ENCODE assay signal across 9 mouse cellular contexts in the genomic region with DNA sequence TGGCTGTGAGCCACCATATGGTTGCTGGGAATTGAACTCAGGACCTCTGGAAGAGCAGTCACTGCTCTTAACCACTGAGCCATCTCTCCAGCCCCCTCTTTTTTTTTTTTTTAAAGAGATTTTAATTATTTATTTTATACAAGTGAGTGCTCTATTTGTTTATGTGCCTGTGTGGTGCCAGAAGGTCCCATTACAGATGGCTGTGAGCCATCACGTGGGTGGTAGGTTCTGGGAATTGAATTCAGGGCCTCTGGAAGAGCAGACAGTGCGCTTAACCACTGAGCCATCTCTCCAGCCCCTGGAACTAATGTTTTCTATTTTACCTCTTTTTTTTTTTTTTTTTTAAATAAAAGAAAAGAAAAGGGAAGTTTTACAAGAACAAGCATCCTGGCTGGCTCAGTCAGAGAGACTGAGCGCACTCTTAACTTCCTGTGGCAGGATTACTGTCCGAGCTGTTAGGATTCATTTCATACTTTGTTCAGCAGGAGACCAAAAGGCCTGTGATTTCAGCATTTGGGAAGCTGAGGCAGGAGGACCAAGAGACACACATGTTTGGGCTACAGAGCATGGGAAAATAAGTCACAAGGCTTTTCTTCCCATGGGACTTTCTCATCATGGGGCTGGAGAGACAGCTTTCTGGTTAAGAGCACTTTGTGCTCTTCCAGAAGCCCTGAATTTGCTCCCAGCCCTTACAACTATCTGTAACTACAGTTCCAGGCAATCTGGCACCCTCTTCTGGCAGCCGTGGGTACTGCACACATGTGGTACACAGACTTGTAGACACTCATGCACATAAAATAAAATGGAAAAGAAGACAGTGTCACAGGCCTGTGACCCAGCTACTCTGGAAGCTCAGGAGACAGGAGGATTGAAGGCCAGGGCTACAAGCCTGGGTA. TPM values are rescaled to one million over a fixed set of nuclear protein-coding genes. Genes with fewer than 3 reads are reported as not detected.
DNase-seq lines count a peak whose midpoint lies in the region; TF ChIP-seq lines count a peak whose summit lies in the region.
"Had no signal": no experiment of that assay in that cellular context is flagged by ENCODE, and none has a peak within 500 bp of the region (broad histone marks: within the 10 kb centered on the region; RNA-seq: fewer than 3 reads in every experiment).

No protein-coding gene starts in this region.

- no peak overlapping the region for H3K27ac ChIP-seq in layer of hippocampus, adult 2 months
- H3K27ac ChIP-seq in macrophage = peak overlapping the region; percentile 74

- H3K4me3 ChIP-seq in layer of hippocampus, adult 2 months = no peak overlapping the region
- H3K4me3 ChIP-seq in macrophage (ENCODE audit: inconsistent target) = no peak overlapping the region
- H3K4me3 ChIP-seq: megakaryocyte, embryonic 14.5 days had no signal

- H3K36me3 ChIP-seq in macrophage (ENCODE audit: inconsistent target) = no peaks in the 10 kb centered on the region

- peak; percentile 72 for TF ChIP-seq CTCF in layer of hippocampus, adult 2 months (conservative IDR thresholded peaks at IDR 0.05)

- H3K79me2 ChIP-seq in macrophage (ENCODE audit: inconsistent target) = no peaks in the 10 kb centered on the region

- WGBS in macrophage (ENCODE audit: missing documents) = 34% methylated on average over 5 of the region's 5 CpGs

- DNase-seq in embryo, embryonic 10 days (ENCODE audit: low spot score) = peak; percentile 47
- DNase-seq in embryo, embryonic 11 days = no peak
- DNase-seq in layer of hippocampus, adult 2 months (ENCODE audit: low spot score in 2 of 2) = no peak
- DNase-seq in layer of hippocampus, adult 9-11 months = no peak
- DNase-seq in ES-CJ7 (ENCODE audit: low read depth, low spot score) = peak; percentile 95
- DNase-seq in urinary bladder, postnatal 4 days (ENCODE audit: low spot score in 2 of 2) = no peak
- DNase-seq in layer of hippocampus, postnatal 14 days (ENCODE audit: low spot score in 2 of 2) = no peak

RNA-seq across cellular contexts. Expression of a gene that starts 9.7 kb away (rescaled TPM):
- total RNA-seq in layer of hippocampus, adult 2 months (2021) = 100 to 1,000 TPM; 417 to 440 TPM
- 100 to 1,000 TPM in 13 of 26 experiments, 10 to 100 TPM in 13; 53.7 to 185 (median 99.5) TPM for total RNA-seq in macrophage (2018; cell fraction: chromatin; rRNA removed)
- total RNA-seq in macrophage (2018; cell fraction: cytosol; rRNA removed) = 100 to 1,000 TPM; 161 to 213 (median 185) TPM
- 100 to 1,000 TPM in 5 of 26 experiments, 10 to 100 TPM in 21; 59.6 to 160 (median 91.9) TPM for total RNA-seq in macrophage (2018; cell fraction: nucleus; rRNA removed)
- 130 to 281 TPM (median 182 TPM) in 3 replicates for polyA plus RNA-seq in macrophage (2018)
- 100 to 1,000 TPM; 287 to 295 TPM for total RNA-seq in layer of hippocampus, postnatal 14 days (2021)

RNA-seq across cellular contexts. Expression of a gene that starts 18.7 kb away (rescaled TPM):
- total RNA-seq in layer of hippocampus, adult 2 months (2021) = 1 to 10 TPM; 1.3 to 2.1 TPM
- 100 to 1,000 TPM in 2 of 26 experiments, 10 to 100 TPM in 24; 14.8 to 119 (median 60.6) TPM for total RNA-seq in macrophage (2018; cell fraction: chromatin; rRNA removed)
- 10 to 100 TPM; 15.6 to 40.0 (median 25.6) TPM for total RNA-seq in macrophage (2018; cell fraction: cytosol; rRNA removed)
- 10 to 100 TPM; 11.9 to 57.1 (median 36.5) TPM for total RNA-seq in macrophage (2018; cell fraction: nucleus; rRNA removed)
- 10.9 to 18.9 TPM (median 16.8 TPM) in 3 replicates for polyA plus RNA-seq in macrophage (2018)
- 1 to 10 TPM; 1.3 to 2.1 TPM for total RNA-seq in layer of hippocampus, postnatal 14 days (2021)

RNA-seq across cellular contexts. Expression of a gene that starts 30.5 kb away (rescaled TPM):
- 1 to 10 TPM; 4.6 to 7.2 TPM for total RNA-seq in layer of hippocampus, adult 2 months (2021)
- 10 to 100 TPM in 11 of 26 experiments, 1 to 10 TPM in 15; 1.1 to 35.8 (median 9.0) TPM for total RNA-seq in macrophage (2018; cell fraction: chromatin; rRNA removed)
- total RNA-seq in macrophage (2018; cell fraction: cytosol; rRNA removed) = 10 to 100 TPM in 13 of 26 experiments, 1 to 10 TPM in 13; 3.1 to 35.0 (median 9.6) TPM
- total RNA-seq in macrophage (2018; cell fraction: nucleus; rRNA removed) = 10 to 100 TPM in 10 of 26 experiments, 1 to 10 TPM in 16; 1.6 to 45.0 (median 8.9) TPM
- polyA plus RNA-seq in macrophage (2018) = 9.4 to 36.9 TPM (median 26.2 TPM) in 3 replicates
- total RNA-seq in layer of hippocampus, postnatal 14 days (2021) = 1 to 10 TPM; 5.7 to 7.8 TPM

RNA-seq across cellular contexts. Expression of a gene that starts 34.5 kb away (rescaled TPM):
- 1 to 10 TPM; 6.9 to 7.7 TPM for total RNA-seq in layer of hippocampus, adult 2 months (2021)
- 10 to 100 TPM in 16 of 26 experiments, 1 to 10 TPM in 10; 1.2 to 43.9 (median 15.0) TPM for total RNA-seq in macrophage (2018; cell fraction: chromatin; rRNA removed)
- 10 to 100 TPM in 19 of 26 experiments, 1 to 10 TPM in 7; 3.0 to 20.3 (median 14.2) TPM for total RNA-seq in macrophage (2018; cell fraction: cytosol; rRNA removed)
- total RNA-seq in macrophage (2018; cell fraction: nucleus; rRNA removed) = 10 to 100 TPM in 14 of 26 experiments, 1 to 10 TPM in 12; 1.5 to 45.2 (median 10.3) TPM
- polyA plus RNA-seq in macrophage (2018) = 12.2 to 14.3 TPM (median 12.8 TPM) in 3 replicates
- 1 to 10 TPM; 6.0 to 6.6 TPM for total RNA-seq in layer of hippocampus, postnatal 14 days (2021)

RNA-seq across cellular contexts. Expression of a gene that starts 42.2 kb away (rescaled TPM):
- total RNA-seq in layer of hippocampus, adult 2 months (2021) = 10 to 100 TPM; 64.6 to 66.8 TPM
- total RNA-seq in macrophage (2018; cell fraction: chromatin; rRNA removed) = 10 to 100 TPM in 25 of 26 experiments, 1 to 10 TPM in 1; 9.0 to 74.1 (median 28.7) TPM
- total RNA-seq in macrophage (2018; cell fraction: cytosol; rRNA removed) = 10 to 100 TPM; 12.5 to 23.6 (median 18.4) TPM
- total RNA-seq in macrophage (2018; cell fraction: nucleus; rRNA removed) = 10 to 100 TPM; 11.5 to 41.9 (median 19.3) TPM
- polyA plus RNA-seq in macrophage (2018) = 13.6 to 25.3 TPM (median 20.3 TPM) in 3 replicates
- 10 to 100 TPM; 55.3 to 63.7 TPM for total RNA-seq in layer of hippocampus, postnatal 14 days (2021)

Comparison
In these comparisons a context has a peak if more than half of its experiments do, and no peak if none do; other contexts are left out.
1. DNase-seq: peak in embryo, embryonic 10 days (single experiment) and ES-CJ7 (single experiment); none in embryo, embryonic 11 days (single experiment), layer of hippocampus, adult 2 months (0 of 2), layer of hippocampus, adult 9-11 months (single experiment), urinary bladder, postnatal 4 days (0 of 2) and layer of hippocampus, postnatal 14 days (0 of 2).